Mouse (Mus musculus): Measurements from ENCODE around the gene Tnfrsf8.

DNA sequence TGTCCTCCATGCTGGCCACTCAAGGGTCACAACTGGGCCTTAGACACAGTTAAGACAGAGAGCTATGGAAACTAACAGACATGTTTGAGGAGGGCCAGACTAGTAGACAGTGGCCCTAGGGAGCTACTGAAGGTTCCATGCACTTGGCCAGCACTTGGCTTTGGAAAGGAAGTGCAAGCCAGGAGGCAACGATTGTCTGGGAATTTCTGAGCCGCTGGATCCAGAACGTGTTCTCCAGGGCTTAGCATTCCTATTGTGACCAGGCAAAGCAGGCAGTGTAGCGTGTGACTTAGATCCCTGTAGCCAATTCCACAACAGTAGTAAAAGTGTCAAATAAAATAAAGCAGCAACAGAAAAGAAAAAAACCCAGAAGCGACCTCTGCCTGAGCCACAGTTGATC is 54.2 kb downstream of the Tnfrsf8 start:
- no peak for TF ChIP-seq CTCF (IDR thresholded peaks at IDR 0.05; ENCODE audit: extremely low read depth, insufficient read depth, low read length)
- no peak for TF ChIP-seq POLR2A (IDR thresholded peaks at IDR 0.05; ENCODE audit: extremely low read depth, insufficient read depth, low read length)

All from cortical plate, adult 2 months (tissue).